Mouse (Mus musculus) T-helper 17 cell (primary cell): Measurements from ENCODE around the gene Gad1.

ENCODE experiments used
- in situ Hi-C, 2 experiments: fragments of 300-600 bp; cut with MboI, MseI; formaldehyde crosslinking; loops; 1 replicate in 1 of 2; 2 replicates in 1 of 2; pipeline ENCODE4 v1.15.1; 2025; ENCODE audit warnings: high pct_unique_total_duplicates in 2 of 2

Gene Gad1

DNA sequence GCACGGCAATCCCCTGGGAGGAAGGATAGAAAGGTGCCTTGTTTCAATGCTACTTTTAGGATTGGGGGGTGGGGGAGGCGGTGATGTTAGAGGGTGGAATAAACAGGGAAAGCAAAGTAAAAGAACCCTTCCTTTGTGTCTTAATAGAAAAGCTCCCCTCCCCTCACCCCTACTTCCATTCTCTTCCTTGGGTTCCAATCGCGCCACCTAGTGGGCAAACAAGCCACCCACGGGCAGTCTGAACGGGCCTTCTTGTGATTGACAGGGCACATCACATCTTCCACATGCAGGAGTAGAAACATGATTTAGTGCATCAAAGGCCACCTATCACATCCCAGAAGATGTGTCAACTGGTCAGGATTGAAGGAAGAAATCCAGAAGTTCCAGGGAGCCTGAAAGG is 67.4 kb downstream of the Gad1 start:
- in situ Hi-C loops, result no loop called here

DNA sequence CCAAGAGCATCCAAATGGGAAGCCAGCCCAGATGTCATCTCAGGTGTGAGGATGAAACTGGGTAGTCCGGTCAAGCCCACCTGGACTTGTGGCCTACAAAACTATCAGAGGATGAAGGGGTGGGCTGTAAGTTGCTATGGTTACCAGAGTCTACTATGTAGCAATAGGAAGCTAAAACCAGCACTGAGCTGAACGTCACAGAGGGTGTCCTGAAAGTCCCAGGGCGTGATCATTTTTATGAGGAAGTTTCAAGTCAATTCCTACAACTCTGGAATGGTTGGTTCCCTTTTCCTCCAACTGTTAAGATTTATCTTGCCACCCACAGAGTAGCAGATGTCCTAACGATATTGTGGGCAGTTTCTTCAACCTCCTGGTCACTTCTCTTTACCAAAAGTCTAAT is 69.4 kb downstream of the Gad1 start:
- in situ Hi-C loops, result no loop called here

DNA sequence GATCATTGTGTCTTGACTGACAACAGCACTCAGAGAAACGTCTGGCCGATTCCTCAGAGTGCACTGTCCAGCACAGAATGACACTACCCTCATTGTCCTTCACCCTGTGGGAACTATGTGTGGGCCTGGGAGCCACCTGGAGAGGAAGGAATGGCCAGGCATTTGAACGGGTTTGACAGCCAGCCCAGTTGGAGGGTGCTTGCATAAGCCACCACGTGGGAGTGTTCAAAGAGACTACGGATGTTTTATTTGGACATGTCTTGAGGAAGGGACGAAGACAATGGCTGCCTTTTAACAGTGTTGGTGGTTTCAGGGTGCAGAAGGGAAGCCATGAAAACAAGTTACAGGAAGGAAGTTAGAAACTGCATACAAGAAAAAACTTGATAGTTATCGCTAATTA is 72.9 kb downstream of the Gad1 start:
- in situ Hi-C loops, result no loop called here

DNA sequence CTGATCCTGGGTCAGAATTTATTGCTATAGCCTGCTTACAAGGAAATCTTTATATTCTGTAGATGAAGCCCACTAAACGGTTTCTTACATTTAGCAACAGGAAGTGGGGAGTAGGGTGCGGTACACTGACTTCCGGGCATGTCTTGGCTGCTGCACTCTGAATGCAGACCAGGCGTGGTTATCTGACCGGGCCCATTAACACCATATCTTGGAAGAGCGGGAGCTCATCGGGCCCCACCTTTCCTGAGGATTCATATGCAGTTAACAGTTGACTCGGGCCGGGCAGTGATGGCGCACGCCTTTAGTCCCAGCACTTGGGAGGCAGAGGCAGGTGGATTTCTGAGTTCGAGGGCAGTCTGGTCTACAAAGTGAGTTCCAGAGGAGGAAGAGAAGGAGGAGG is 75.5 kb downstream of the Gad1 start:
- in situ Hi-C loops, result no loop called here

DNA sequence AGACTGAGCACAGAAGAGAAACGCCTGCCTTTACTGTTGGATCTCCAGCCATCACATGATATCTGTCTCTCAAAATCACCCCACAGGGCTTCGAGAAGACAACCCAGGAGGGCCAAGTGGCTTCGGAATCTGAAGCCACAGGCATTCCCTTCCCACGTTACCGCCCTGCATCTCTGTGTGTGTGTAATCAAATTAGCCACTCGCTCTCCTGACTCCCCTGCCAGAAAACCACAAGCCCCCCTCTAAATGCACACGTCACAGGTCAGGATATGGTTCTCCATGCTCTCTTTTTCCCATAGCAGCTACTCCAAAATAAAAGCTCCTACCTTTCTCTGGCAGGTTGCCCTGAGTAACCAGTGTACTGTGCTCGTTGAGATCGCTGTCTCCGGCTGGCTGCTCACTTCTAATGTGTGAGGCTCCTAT is 76.5 kb downstream of the Gad1 start:
- in situ Hi-C loops, result no loop called here

DNA sequence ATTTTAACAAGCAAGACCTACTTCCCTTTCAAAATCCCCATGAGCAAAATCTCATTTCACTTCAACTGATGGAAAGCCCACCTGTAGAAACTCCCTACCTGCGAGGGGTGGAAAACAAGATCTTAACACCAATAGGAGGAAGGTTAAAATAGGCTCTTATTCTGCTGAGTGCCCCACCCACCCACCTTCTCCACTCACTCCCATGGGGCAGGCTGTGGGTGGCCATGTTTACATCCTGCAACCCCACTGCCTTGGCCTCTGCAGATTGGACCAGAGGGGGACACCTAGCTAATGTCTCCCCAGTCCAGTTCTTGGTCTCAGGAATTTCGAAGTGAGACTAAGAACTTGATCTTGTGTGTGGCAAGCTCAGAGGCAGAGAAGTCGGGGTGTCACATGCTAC is 77.0 kb downstream of the Gad1 start:
- in situ Hi-C loops, result no loop called here

DNA sequence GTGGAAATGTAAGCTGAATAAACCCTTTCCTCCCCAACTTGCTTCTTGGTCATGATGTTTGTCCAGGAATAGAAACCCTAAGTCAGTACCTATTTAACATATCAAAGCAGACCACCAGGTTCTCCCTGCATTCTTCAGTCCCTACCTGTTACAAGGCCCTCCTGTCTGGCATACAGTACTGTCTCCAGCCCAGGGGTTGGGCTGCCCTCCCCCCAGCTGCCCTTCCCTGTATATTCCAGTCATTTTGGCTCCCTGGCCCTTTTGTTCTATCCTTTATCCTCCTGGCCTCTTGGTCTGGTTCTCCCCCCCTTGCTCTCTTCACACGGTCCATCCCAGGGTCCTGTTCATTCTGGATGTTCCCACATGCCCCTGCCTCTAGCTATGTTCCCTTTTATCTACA is 78.4 kb downstream of the Gad1 start:
- in situ Hi-C loops, result no loop called here

DNA sequence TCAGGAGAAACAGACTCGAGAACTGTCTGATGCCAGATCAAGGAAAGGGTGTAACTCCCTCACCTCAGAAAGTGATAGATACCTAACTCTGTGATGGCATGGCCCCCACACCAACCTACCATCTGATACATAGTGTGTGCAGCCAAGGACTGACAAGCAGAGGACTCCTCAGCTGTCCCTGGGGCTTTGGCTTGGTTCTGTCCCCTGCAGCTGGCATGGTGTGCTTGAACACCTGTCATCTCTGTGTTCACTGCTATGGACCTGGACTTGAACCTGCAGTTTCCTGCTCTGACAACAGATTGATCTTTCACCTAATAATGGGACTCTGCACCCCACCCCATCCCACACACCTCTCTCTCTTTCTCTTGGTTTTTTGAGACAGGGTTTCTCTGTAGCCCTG is 79.5 kb downstream of the Gad1 start:
- in situ Hi-C loops, result no loop called here

DNA sequence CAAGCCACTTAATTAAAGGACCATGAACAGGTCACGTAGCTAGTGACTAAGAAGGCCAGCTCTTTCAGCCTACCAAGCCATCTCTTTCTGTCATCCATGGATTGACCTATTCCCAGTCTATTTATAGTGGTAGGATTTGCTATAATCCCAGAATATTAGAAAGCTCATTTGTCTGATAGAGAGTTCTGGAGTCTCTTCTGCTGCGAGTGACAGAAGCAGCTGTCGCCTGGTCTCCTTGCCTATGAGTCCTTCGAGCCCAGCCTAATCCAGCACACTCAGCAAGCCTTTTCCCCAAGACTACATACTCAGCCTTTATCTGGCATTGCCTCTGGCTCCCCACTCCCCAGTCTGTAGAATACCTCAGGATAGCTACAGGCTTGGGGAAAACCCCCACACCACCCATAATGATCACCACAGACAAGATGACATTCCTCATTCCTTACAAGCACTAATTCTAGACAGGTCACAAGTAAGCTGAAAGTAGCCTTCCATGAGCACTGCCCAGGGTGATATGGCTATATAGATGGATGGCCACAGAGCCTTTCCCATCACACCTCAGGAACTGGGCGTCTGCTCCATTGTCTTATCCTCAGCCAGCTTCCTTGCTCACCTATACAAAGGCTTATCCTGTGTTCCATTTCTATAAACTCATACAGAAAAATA is 81.3 kb downstream of the Gad1 start:
- in situ Hi-C loops, result no loop called here

DNA sequence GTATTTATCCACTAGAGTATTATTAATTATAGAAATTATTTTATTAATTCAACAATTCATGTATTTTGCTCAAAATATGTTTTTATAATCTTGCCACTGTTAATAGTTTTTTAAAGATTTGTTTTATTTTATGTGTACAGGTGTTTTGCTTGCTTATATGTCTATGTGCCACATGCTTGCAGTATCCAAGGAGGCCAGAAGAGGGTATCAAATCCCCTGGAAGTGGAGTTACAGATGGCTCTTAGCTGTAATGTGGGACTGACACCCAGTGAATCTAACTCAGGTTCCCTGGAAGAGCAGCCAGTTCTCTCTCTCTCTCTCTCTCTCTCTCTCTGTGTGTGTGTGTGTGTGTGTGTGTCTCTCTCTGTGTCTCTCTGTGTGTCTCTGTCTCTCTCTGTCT is 88.1 kb downstream of the Gad1 start:
- in situ Hi-C loops, result no loop called here

DNA sequence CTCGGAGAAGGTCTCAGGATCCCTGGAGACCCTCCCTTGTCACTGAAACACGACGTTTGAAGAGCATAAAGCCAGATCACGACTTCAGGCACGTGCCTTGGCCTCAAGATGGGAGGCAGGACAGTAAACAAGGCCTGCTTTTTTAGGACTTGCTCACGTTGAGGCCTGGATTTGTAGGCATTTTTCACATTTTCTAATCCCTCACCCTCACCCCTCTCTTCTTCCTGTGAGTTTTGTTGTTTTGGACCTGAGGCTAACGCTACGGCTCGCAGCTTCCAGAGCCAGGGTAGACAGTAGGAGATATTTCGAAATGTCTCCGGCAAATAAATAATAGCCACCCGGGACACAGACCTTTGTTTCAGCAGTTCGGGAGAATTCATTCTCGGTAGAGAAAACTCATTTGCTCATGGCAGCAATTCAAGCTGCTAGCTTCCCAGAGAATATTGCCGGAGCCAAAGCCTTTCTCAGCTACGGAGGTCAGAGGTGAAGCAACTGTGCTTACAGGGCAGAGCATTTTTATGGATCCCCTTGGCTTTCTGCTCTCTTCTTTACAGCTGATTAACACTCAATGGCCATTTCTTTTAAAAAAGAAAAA is 90.2 kb downstream of the Gad1 start:
- in situ Hi-C loops, result no loop called here

DNA sequence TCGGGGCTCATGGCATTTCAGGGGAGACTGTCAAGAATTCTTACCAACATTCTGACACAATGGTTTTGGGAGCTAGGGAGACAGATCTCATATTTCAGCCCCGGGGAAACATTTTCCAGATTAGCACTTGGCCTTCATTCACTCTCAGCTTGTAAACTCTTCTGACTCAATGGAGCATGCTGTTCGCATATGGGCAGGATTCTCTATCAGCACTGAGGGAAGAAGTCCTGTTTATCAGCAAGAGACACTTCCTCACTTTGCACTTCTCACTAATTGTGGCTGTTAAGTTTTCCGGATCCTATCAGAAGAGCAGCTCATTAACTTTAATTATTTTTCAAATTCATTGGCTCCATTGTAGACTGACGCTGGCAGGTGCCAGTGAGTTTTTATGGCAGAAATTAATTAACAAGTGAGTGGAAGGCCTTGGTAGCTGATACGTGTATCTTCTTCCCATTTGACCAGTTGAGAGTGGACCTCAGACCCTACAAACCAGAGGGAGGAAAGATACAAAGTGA is 92.5 kb downstream of the Gad1 start:
- in situ Hi-C loops, result no loop called here

DNA sequence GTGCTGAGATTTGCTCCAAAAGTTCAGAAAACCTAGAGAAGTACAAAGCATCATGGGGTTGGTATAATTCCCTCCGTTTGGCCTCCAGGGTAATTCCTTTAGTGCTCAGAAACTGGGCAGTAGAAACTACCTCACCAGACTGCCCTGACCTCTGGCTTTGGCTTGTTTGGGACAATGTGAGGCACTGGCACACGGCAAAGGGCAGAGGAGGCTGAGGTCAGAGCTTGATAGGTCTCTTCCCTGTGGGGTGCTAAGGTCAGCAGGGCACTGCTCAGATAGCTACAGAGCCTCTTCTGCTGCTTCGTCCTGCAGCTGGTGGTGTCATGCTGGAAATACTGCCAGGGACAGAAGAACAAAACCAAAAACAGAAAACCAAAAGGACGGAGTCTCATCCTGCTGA is 94.8 kb downstream of the Gad1 start:
- in situ Hi-C loops, result no loop called here

DNA sequence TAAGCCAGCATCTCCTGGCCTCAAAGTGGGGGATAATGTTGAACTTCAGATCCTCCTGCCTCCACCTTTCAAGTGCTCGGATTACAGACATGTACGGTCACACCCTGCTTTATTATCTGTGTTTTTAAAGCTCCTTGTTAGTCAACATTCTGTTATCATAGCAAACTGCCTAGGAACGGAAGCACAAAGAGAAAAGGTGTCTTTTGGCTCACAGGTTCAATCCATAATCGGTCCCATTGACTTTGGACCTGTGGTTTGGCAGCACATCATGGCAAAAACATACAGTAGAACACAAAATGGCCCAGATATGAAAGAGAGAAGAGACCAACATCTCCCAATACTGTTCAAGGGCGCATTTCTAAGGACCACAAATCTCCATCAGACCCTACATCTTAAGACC is 95.4 kb downstream of the Gad1 start:
- in situ Hi-C loops, result no loop called here

DNA sequence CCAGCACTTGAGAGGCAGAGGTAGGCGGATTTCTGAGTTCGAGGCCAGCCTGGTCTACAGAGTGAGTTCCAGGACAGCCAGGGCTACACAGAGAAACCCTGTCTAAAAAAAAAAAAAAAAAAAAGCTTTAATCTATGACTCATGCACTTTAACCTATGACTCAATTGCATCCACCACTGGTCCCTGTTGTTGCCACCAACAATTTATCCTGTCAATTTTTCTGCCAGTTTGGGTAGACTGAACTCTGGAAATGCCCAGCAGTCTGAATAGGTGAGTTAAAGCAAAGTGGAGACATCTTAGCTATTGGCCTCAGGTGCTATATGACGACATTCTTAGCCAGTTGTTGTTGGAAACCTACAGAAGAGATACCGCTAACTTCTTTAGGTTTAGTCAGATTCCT is 96.6 kb downstream of the Gad1 start:
- in situ Hi-C loops, result no loop called here
